Mouse (Mus musculus): ENCODE results near the gene Gm17334.

Gene Gm17334

GRCm38 (mm10) chr11:53742353-53742752, 30.6 kb downstream of the Gm17334 start:
- no peak for DNase-seq (ENCODE audit: low spot score)

- peak; percentile 67 for DNase-seq (ENCODE audit: low spot score)
Measured at GRCm38 (mm10) chr11:53737573-53737946, 35.4 kb downstream of the Gm17334 start.

- DNase-seq (ENCODE audit: low spot score), result peak; percentile 78
Measured at GRCm38 (mm10) chr11:53736771-53737572, 36.0 kb downstream of the Gm17334 start.

GRCm38 (mm10) chr11:53735682-53736245, 37.2 kb downstream of the Gm17334 start:
- peak; percentile 77 for DNase-seq (ENCODE audit: low spot score)

- peak; percentile 7 for DNase-seq (ENCODE audit: low spot score)
Measured at GRCm38 (mm10) chr11:53734970-53735681, 37.9 kb downstream of the Gm17334 start.

- DNase-seq (ENCODE audit: low spot score), result no peak
Measured at GRCm38 (mm10) chr11:53734431-53734830, 38.6 kb downstream of the Gm17334 start.

GRCm38 (mm10) chr11:53733824-53734223, 39.2 kb downstream of the Gm17334 start:
- peak; percentile 20 for DNase-seq (ENCODE audit: low spot score)

GRCm38 (mm10) chr11:53732244-53732643, 40.7 kb downstream of the Gm17334 start:
- DNase-seq (ENCODE audit: low spot score), result no peak

GRCm38 (mm10) chr11:53731457-53731856, 41.5 kb downstream of the Gm17334 start:
- no peak for DNase-seq (ENCODE audit: low spot score)

Data from c-Kit-positive CD71-positive TER-119-positive erythroid progenitor cells, embryonic 14.5 days (primary cell).